Mouse (Mus musculus): ENCODE measurements around the gene Kif5c. TPM values are rescaled to one million over a fixed set of nuclear protein-coding genes. Genes with fewer than 3 reads are reported as not detected.
A peak's percentile ranks its signal among the peaks of the same experiment; 100 is the strongest.

Kif5c gene
- polyA plus RNA-seq, 1 experiment from 2014 or later: 1.0 TPM

DNA sequence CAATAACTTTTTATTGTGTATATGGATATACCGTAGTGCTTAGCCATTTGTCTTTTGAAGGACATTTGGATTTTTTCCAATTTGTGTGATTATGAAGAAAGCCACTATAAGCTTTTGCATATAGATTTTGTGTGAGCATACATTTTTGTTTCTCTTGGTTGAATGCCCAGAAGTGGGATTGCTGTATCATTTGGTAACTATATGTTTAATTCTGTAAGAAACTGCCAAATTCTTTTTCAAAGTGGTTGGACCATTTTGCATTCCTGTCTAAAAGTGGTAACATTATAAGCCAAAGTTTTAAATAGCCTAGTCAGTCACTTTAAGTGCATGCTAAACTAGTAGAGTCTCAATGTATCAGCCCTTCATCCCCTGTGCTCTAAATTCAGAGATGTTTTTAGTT lies 6.5 kb downstream of the Kif5c start:
- no peak overlapping the region for H3K4me2 ChIP-seq
- no peaks in the 10 kb centered on the region for H3K4me1 ChIP-seq (ENCODE audit: insufficient read depth)
- H3K36me3 ChIP-seq (ENCODE audit: insufficient read depth): no peaks in the 10 kb centered on the region
- peaks cover 7% of the 10 kb centered on the region; the same call in 1 of the 2 replicates for H3K27me3 ChIP-seq (ENCODE audit: insufficient read depth, low read length)
- H3K9me3 ChIP-seq (ENCODE audit: low read depth, low read length): no peaks in the 10 kb centered on the region
- H3K9ac ChIP-seq: no peak overlapping the region
- TF ChIP-seq CTCF (IDR thresholded peaks at IDR 0.05; ENCODE audit: low read depth): no peak
- H3K4me3 ChIP-seq (ENCODE audit: low read depth, low read length): no peak overlapping the region
- 46% methylated on average over 1 of the region's 1 CpGs for WGBS
- H3K27ac ChIP-seq (ENCODE audit: low read depth): no peak overlapping the region; the same call in 1 of the 2 replicates
- ATAC-seq (ENCODE audit: insufficient read depth) (no peak), DNase-seq (peak; percentile 75)

DNA sequence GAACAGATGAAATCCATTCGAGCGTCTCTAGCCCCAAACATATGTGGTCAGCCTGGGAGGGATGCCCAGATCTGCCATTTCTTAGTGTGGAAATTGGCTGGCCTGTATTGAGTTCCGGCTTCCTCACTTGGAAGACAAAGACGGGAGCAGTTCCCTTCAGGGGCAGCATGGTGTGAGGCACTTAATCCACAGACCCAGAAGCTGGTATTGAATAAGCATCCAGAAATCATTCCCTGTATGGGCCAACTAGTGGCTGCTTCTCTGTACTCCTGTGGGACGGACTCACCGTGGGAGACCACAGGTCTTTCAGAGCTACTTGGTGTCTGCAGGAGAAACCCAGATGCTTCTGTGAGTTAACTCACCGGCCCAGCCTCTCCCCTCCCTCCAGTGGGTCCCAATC lies 8.5 kb downstream of the Kif5c start:
- no peak overlapping the region for H3K9ac ChIP-seq
- TF ChIP-seq CTCF (IDR thresholded peaks at IDR 0.05; ENCODE audit: low read depth): no peak
- DNase-seq (peak; percentile 36), ATAC-seq (ENCODE audit: insufficient read depth) (no peak)
- H3K4me1 ChIP-seq (ENCODE audit: insufficient read depth): no peaks in the 10 kb centered on the region
- 58% methylated on average over 7 of the region's 7 CpGs for WGBS
- H3K27ac ChIP-seq (ENCODE audit: low read depth): no peak overlapping the region
- no peak overlapping the region for H3K4me3 ChIP-seq (ENCODE audit: low read depth, low read length)
- H3K4me2 ChIP-seq: no peak overlapping the region
- no peaks in the 10 kb centered on the region for H3K36me3 ChIP-seq (ENCODE audit: insufficient read depth)
- H3K9me3 ChIP-seq (ENCODE audit: low read depth, low read length): no peaks in the 10 kb centered on the region
- no peaks in the 10 kb centered on the region for H3K27me3 ChIP-seq (ENCODE audit: insufficient read depth, low read length)

DNA sequence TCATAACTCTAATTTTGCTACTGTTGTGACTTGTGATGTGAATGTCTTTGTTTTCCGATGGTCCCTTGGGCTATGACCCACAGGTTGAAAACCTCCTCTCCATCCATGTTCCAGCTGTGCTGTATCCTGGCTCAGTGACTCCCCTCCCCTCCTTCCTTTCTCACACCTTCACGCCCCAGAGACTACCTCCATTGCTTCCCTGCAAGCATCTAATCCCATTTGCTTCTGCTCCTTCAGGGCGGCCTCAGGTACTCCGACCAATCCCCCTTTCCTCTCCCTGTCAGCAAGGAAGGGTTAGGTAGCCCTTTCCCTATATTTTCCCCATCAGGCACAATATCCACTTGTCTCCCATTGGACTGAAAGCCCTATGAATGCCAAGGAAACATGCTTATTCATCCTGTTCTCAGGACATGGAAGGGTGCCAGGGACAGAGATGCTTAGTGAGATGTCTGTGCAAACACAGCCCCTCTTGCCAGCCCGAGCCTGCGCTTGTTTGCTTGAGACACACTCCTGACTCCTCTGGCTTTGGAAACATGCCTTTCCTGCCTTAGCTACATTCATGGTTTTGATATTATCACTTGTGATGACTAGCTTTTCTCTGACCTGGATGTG lies 9.1 kb downstream of the Kif5c start:
- no peak overlapping the region for H3K27ac ChIP-seq (ENCODE audit: low read depth)
- TF ChIP-seq CTCF (IDR thresholded peaks at IDR 0.05; ENCODE audit: low read depth): no peak
- H3K4me3 ChIP-seq (ENCODE audit: low read depth, low read length): no peak overlapping the region
- peak; percentile 24 for DNase-seq
- H3K4me1 ChIP-seq (ENCODE audit: insufficient read depth): no peaks in the 10 kb centered on the region
- no peaks in the 10 kb centered on the region for H3K36me3 ChIP-seq (ENCODE audit: insufficient read depth)
- H3K4me2 ChIP-seq: no peak overlapping the region
- no peak overlapping the region for H3K9ac ChIP-seq
- H3K27me3 ChIP-seq (ENCODE audit: insufficient read depth, low read length): no peaks in the 10 kb centered on the region
- 68% methylated on average over 6 of the region's 6 CpGs for WGBS
- ATAC-seq (ENCODE audit: insufficient read depth): no peak
- H3K9me3 ChIP-seq (ENCODE audit: low read depth, low read length): no peaks in the 10 kb centered on the region

DNA sequence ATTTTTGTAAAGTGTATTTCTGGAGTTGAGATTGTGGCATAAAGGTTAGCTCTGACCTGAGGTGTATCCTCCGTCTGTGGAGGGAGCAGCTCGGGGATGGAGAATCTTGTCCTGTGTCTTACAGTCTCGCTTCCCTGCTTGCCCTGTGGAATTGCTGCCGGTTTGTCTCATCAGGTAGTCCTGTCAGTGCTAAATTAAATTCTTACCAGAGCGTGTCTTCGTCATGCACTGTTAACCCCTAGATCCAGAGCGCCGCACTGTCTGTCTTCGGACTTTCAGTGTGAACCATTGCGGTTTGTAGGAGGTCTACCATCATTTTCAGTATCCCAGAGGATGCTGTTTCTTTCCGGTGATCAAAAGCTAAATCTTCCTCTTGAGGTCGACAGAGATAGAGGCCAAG lies 10.1 kb downstream of the Kif5c start:
- Histone ChIP-seq H3K27ac (ENCODE audit: low read depth) (no peak overlapping the region), H3K9me3 (ENCODE audit: low read depth, low read length) (no peaks in the 10 kb centered on the region), H3K4me1 (ENCODE audit: insufficient read depth) (no peaks in the 10 kb centered on the region), H3K9ac (no peak overlapping the region), H3K27me3 (ENCODE audit: insufficient read depth, low read length) (no peaks in the 10 kb centered on the region), H3K4me3 (ENCODE audit: low read depth, low read length) (no peak overlapping the region), H3K4me2 (no peak overlapping the region), H3K36me3 (ENCODE audit: insufficient read depth) (no peaks in the 10 kb centered on the region)
- 86% methylated on average over 12 of the region's 12 CpGs for WGBS
- ATAC-seq (ENCODE audit: insufficient read depth) (no peak), DNase-seq (no peak)
- TF ChIP-seq CTCF (IDR thresholded peaks at IDR 0.05; ENCODE audit: low read depth): no peak

DNA sequence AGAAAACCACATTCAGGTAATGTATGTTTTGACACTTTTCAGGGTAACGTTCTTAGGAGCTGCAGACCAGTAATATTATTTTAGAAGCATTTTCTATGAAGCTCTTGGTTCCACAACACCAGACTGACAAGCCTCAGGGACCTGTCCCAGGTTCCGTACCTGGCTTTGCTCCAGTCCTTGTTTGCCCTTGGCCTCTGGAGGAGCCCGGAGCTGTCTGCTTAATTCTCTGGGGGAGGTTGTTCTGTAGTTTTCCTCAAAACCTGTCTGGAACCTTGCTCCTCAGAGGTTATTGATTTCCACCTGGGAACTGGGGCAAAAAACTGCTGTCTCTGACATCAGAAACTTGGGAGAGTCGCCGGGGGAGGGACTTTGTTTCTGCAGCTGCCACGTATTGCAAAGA lies 11.5 kb downstream of the Kif5c start:
- H3K9me3 ChIP-seq (ENCODE audit: low read depth, low read length): no peaks in the 10 kb centered on the region
- DNase-seq (no peak), ATAC-seq (ENCODE audit: insufficient read depth) (no peak)
- TF ChIP-seq CTCF (IDR thresholded peaks at IDR 0.05; ENCODE audit: low read depth): no peak
- H3K27ac ChIP-seq (ENCODE audit: low read depth): no peak overlapping the region
- no peak overlapping the region for H3K4me2 ChIP-seq
- H3K36me3 ChIP-seq (ENCODE audit: insufficient read depth): no peaks in the 10 kb centered on the region
- no peak overlapping the region for H3K4me3 ChIP-seq (ENCODE audit: low read depth, low read length)
- H3K27me3 ChIP-seq (ENCODE audit: insufficient read depth, low read length): no peaks in the 10 kb centered on the region
- 86% methylated on average over 6 of the region's 6 CpGs for WGBS
- no peak overlapping the region for H3K9ac ChIP-seq
- no peaks in the 10 kb centered on the region for H3K4me1 ChIP-seq (ENCODE audit: insufficient read depth)

DNA sequence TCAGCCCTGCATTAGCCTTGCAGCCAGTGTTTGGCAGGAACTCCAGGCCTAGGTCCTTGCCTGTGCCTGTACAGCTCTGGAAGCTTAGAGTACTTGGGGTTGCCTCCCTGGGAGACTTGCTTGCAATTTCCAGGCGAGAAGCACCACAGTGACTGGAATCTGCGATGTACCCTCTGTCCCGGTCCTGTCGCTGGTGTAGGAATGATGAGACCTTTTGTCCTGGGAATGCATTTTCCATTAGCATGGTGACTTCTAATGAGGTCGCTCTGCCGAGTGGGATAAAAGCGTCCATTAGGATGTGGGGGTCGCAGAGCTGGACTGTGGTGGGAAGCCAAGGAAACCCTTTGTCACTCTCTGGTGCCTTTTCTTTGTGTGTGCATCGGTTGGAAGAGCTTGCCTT lies 14.1 kb downstream of the Kif5c start:
- WGBS: 63% methylated on average over 9 of the region's 9 CpGs
- DNase-seq (no peak), ATAC-seq (ENCODE audit: insufficient read depth) (no peak)
- Histone ChIP-seq H3K9ac (no peak overlapping the region), H3K4me3 (ENCODE audit: low read depth, low read length) (no peak overlapping the region), H3K4me2 (no peak overlapping the region), H3K4me1 (ENCODE audit: insufficient read depth) (no peaks in the 10 kb centered on the region), H3K27ac (ENCODE audit: low read depth) (no peak overlapping the region), H3K36me3 (ENCODE audit: insufficient read depth) (no peaks in the 10 kb centered on the region), H3K9me3 (ENCODE audit: low read depth, low read length) (no peaks in the 10 kb centered on the region), H3K27me3 (ENCODE audit: insufficient read depth, low read length) (no peaks in the 10 kb centered on the region)
- no peak for TF ChIP-seq CTCF (IDR thresholded peaks at IDR 0.05; ENCODE audit: low read depth)

DNA sequence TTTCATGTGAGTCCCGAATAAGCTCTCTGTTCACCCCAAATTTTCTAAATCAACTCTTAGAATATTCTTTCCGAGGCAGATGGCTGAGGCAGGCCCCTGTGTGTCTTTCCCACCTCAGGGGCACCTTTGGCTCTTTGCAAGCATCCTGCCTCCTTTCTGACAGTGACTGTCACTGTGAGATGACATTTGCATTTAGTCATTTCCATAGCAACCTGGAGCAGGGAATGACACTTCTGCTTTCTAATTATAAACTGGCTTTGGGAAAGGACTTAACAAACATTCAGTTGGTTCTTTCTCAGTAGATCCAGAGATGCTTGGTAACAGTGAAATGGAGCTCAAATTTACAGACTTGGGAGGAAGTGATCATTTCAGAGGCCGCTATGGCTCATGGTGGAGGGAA lies 23.7 kb downstream of the Kif5c start:
- WGBS: 74% methylated on average over 3 of the region's 3 CpGs
- Histone ChIP-seq H3K36me3 (ENCODE audit: insufficient read depth) (no peaks in the 10 kb centered on the region), H3K4me2 (no peak overlapping the region), H3K27ac (ENCODE audit: low read depth) (no peak overlapping the region), H3K4me1 (ENCODE audit: insufficient read depth) (no peaks in the 10 kb centered on the region), H3K9ac (no peak overlapping the region), H3K9me3 (ENCODE audit: low read depth, low read length) (no peaks in the 10 kb centered on the region), H3K4me3 (ENCODE audit: low read depth, low read length) (no peak overlapping the region), H3K27me3 (ENCODE audit: insufficient read depth, low read length) (no peaks in the 10 kb centered on the region)
- DNase-seq: no peak
- TF ChIP-seq CTCF (IDR thresholded peaks at IDR 0.05; ENCODE audit: low read depth): no peak
- no peak for ATAC-seq (ENCODE audit: insufficient read depth)

DNA sequence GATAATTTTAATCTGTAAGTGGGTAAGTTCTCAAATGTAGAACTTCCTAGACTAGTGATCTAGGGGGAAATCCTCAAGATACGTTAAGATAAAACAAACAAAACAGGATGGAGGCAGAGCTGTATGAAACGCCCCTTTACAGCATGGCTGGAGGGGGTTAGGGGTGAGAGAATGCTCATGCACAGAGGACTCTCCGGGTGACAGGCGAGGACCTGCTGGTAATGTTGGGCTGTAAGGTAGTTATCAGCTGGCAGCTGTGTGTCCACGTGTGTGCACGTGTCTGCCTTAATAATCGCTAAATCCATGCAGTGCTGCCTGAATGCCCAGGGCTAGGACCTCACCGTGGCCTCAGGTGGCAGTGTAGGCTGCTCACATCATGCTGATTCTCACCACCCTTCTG lies 24.7 kb downstream of the Kif5c start:
- no peak for ATAC-seq (ENCODE audit: insufficient read depth)
- WGBS: 74% methylated on average over 8 of the region's 8 CpGs
- no peak for TF ChIP-seq CTCF (IDR thresholded peaks at IDR 0.05; ENCODE audit: low read depth)

More for the DNA sequence above, 24.7 kb downstream of the Kif5c start:
- Histone ChIP-seq H3K27ac (ENCODE audit: low read depth) (no peak overlapping the region), H3K4me3 (ENCODE audit: low read depth, low read length) (no peak overlapping the region), H3K9me3 (ENCODE audit: low read depth, low read length) (no peaks in the 10 kb centered on the region), H3K36me3 (ENCODE audit: insufficient read depth) (no peaks in the 10 kb centered on the region), H3K4me2 (no peak overlapping the region), H3K4me1 (ENCODE audit: insufficient read depth) (no peaks in the 10 kb centered on the region), H3K9ac (no peak overlapping the region), H3K27me3 (ENCODE audit: insufficient read depth, low read length) (no peaks in the 10 kb centered on the region)
- no peak for DNase-seq
